Mouse (Mus musculus) brain, embryonic 14.5 days (tissue): ENCODE measurements around the gene Dennd6a.

ENCODE experiments used
- CTCF ChIP-seq: fragments of 200-500 bp; IDR thresholded peaks from 2 replicates; pipeline ENCODE4 v1.5.1; 2012; ENCODE audit warnings: inconsistent platforms, mild to moderate bottlenecking, moderate library complexity, borderline replicate concordance; ENCODE audit not compliant: insufficient read depth, insufficient read length; ENCODE audit errors: extremely low read depth
- POLR2A ChIP-seq: fragments of 200-500 bp; IDR thresholded peaks from 2 replicates; pipeline ENCODE4 v1.6.1; 2012; ENCODE audit warnings: mild to moderate bottlenecking, inconsistent platforms, borderline replicate concordance; ENCODE audit not compliant: poor library complexity, insufficient read depth, insufficient read length, severe bottlenecking; ENCODE audit errors: extremely low read depth

- TF ChIP-seq POLR2A (no peak), CTCF (no peak)
Measured at GRCm38 (mm10) chr14:26569880-26570279, 3.8 kb upstream of the Dennd6a start.
